Mouse (Mus musculus) MEL (cell line): Measurements from ENCODE around the gene Vsx1.

Experiments
- CTCF ChIP-seq, 3 experiments: IDR thresholded peaks in 2 of 3; conservative IDR thresholded peaks in 1 of 3; 2 replicates each; pipeline ENCODE4 v1.5.1; 2011 to 2012; ENCODE audit warnings: low read length in 3 of 3, low read depth in 2 of 3, mild to moderate bottlenecking in 2 of 3, improper control_type of control experiment in 1 of 3, inconsistent platforms in 1 of 3, mixed read lengths in 1 of 3, moderate library complexity in 1 of 3; ENCODE audit not compliant: control insufficient read depth in 1 of 3, insufficient read depth in 1 of 3, poor library complexity in 1 of 3, severe bottlenecking in 1 of 3
- ETS1 ChIP-seq: IDR thresholded peaks from 2 replicates; pipeline ENCODE4 v1.6.1; 2012; ENCODE audit warnings: low read depth, mild to moderate bottlenecking, inconsistent platforms, low read length, improper control_type of control experiment, moderate library complexity
- GATA1 ChIP-seq: IDR thresholded peaks from 2 replicates; pipeline ENCODE4 v1.6.1; 2011; ENCODE audit warnings: low read depth, low read length, improper control_type of control experiment
- ZC3H11A ChIP-seq: IDR thresholded peaks from 2 replicates; pipeline ENCODE4 v1.6.1; 2012; ENCODE audit warnings: low read depth, mild to moderate bottlenecking, inconsistent platforms, low read length, improper control_type of control experiment

DNA sequence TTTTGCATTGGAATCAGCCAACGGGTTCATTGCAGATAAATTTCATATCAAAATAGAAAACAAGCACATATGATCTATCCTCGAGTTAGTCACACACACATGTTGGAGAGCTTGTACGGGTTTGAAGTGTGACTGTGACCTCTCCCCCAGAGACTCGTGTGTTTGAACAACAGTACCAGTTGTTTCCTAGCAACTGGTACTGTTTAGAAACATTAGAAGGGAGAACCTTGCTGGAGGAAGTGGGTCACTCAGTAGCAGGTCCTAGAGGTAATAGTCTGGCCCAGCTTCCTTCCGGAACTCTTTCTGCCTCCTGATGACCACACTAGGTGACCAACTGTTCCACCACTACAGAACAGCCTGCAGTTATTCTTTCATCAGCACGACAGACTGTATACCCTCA is 33.9 kb downstream of the Vsx1 start:
- TF ChIP-seq ZC3H11A, result no peak
- TF ChIP-seq GATA1, result no peak
- no peak for TF ChIP-seq ETS1
- no peak for TF ChIP-seq CTCF (IDR thresholded peaks at IDR 0.05 in 2 of 3, conservative IDR thresholded peaks at IDR 0.05 in 1 of 3; ENCODE audit: control insufficient read depth in 1 of 3, insufficient read depth in 1 of 3, low read depth in 2 of 3, low read length in 3 of 3, poor library complexity in 1 of 3, severe bottlenecking in 1 of 3)
